Mouse (Mus musculus): ENCODE data around the gene Cd300a.

Gene Cd300a

GRCm38 (mm10) chr11:114912847-114913246, 23.0 kb downstream of the Cd300a start:
- peak; percentile 75 for DNase-seq

- no peak for DNase-seq
Measured at GRCm38 (mm10) chr11:114914978-114915377, 25.1 kb downstream of the Cd300a start.

- DNase-seq, result no peak
Measured at GRCm38 (mm10) chr11:114917120-114917519, 27.3 kb downstream of the Cd300a start.

GRCm38 (mm10) chr11:114922439-114922838, 32.6 kb downstream of the Cd300a start:
- DNase-seq, result peak; percentile 64

- DNase-seq, result no peak
Measured at GRCm38 (mm10) chr11:114923961-114924360, 34.1 kb downstream of the Cd300a start.

GRCm38 (mm10) chr11:114929581-114929980, 39.7 kb downstream of the Cd300a start:
- DNase-seq, result no peak

GRCm38 (mm10) chr11:114931041-114931440, 41.2 kb downstream of the Cd300a start:
- no peak for DNase-seq

- no peak for DNase-seq
Measured at GRCm38 (mm10) chr11:114933591-114933990, 43.8 kb downstream of the Cd300a start.

- DNase-seq, result no peak
Measured at GRCm38 (mm10) chr11:114934144-114934543, 44.3 kb downstream of the Cd300a start, which contains the start of gene Cd300lb. Cd300lb (minus strand) TSS chr11:114934386.
